Mouse (Mus musculus): ENCODE results near the gene Ddx54.

Ddx54 gene

GRCm38 (mm10) chr5:120647361-120647760, 34.8 kb downstream of the Ddx54 start:
- no peak for DNase-seq

DNA sequence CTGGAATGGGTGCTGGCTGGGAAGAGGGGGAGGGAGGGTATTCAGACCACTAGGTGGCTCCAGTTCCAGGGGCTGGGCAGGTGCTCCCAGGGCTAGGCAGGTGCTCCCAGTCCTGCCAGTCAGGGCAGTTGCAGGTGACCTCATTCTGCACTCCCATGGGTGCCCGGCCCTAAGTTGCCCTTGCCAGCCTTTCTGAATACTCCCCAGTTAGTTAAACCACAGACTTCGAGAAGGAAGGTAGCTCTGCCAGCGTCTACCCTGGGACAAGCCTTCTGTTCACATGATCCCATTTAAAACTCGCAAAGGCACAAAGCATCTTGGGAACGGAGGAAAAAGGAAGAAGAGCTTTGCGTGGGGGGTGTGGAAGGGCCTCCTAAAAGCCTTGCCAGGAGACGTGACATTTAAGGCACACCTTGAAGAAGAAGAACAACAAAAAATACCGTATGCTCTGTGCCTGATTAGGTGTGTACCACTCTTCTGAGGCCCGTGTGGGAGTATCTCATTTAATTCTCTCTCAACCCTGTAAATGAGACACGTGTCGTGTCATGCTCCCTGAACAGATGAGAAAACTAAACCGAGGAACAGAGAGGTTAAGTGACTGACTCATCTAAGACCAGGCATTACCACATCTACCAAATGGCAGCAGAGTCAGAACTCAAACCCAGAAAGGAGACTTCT, 35.4 kb downstream of the Ddx54 start:
- peak; percentile 40 for DNase-seq

GRCm38 (mm10) chr5:120648569-120649373, 36.2 kb downstream of the Ddx54 start, which contains the start of gene Rasal1:
TSS of gene Rasal1 (plus strand) at chr5:120648812.
- peak; percentile 72 to 80 for DNase-seq

DNA sequence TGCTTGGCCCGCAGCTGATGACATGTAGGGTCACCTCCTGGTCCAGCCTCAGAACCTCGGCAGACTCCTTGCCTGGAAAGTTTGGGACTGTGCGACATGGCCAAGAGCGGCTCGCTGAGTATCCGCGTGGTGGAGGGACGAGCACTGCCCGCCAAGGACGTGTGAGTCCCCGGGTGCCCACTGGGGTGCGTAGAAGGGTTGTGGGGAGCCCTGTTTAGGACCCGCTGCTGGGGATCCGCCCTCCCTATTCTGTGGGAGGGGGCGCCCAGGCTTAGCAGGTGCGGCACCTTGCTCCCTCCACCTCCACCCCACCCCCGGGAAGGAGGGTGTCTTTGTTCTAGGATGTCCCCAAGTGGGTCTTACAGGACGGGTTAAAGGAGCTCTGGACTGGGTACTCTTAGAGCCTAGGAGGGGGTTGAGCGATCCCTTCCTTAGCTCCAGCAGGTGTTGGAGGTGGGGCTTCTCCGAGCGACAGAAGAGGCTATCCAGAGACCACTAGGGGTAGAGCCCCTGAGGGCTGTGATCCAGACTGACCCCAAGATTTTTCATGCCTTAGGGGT, 36.9 kb downstream of the Ddx54 start:
- DNase-seq, result peak; percentile 38 to 50

- peak in 1 of 2 experiments; percentile 34 for DNase-seq
Measured at GRCm38 (mm10) chr5:120649938-120650337, 37.4 kb downstream of the Ddx54 start.

GRCm38 (mm10) chr5:120651230-120651629, 38.7 kb downstream of the Ddx54 start:
- no peak for DNase-seq

- peak; percentile 58 to 72 for DNase-seq
Measured at GRCm38 (mm10) chr5:120652915-120653701, 40.6 kb downstream of the Ddx54 start.

- peak; percentile 38 to 62 for DNase-seq
Measured at GRCm38 (mm10) chr5:120653873-120654272, 41.3 kb downstream of the Ddx54 start.

DNA sequence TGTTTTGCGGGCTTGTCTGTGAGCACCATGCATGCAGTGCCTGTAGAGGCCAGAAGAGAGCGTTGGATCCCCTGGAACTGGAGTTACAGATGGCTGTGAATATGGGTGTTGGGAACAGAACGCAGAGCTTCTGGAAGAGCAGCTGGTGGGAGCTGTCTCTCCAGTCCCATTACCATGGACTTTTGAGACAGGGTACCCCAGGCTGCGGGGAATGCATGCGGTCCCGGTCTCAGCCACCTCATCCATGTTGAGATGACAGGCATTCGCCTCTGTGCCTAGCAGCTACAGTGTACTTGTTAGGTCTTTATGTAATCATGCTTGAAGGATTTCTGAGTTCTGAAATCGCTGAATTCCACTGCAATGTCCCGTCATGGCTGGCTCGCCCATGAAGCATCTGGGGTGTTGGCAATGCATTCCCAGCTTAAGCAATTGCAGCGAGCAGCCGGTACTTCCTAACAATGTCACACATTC, 43.8 kb downstream of the Ddx54 start:
- DNase-seq, result no peak

GRCm38 (mm10) chr5:120660816-120661215, 48.3 kb downstream of the Ddx54 start:
- DNase-seq, result no peak

- DNase-seq, result peak in 1 of 2 experiments; percentile 44
Measured at GRCm38 (mm10) chr5:120664888-120665287, 52.3 kb downstream of the Ddx54 start.

DNA sequence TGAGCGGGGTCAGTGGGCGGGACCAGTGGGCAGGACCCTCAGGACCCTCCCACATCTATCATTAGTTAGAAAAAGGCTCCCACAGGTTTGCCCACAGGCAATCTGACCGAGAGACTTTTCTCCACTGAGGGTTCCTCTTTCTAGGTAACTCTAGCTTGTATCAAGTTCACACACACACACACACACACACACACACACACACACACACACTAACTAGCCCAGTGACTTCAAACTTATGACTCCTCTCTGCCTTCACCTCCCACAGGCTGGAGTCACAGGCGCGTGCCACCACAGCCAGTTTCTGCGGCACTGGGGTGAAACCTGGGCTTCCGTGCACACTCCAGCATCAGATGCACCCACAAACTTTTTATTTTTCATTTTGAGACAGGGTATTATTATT, 56.2 kb downstream of the Ddx54 start:
- DNase-seq, result no peak

GRCm38 (mm10) chr5:120670132-120670531, 57.6 kb downstream of the Ddx54 start:
- DNase-seq, result no peak

GRCm38 (mm10) chr5:120671865-120672264, 59.3 kb downstream of the Ddx54 start:
- DNase-seq, result no peak

DNA sequence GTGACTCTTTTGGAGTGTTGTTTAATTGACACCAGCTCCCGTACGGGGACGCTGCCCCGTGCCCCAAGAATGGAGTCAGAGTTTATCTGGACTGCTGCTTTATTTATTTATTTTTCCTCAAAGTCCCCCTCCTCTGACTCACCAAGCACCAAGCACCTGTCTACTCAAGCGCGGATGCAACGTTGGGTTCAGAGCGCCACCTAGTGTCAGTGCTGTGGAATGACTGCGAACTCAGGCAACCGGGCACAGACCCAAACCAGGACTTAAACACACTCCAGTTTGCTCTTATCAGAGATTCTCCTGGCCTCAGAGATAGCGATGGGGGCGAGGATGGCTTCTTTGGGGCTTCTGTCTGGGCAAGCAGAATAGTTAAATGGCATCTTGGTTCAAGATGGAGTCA, 61.1 kb downstream of the Ddx54 start:
- peak; percentile 81 to 86 for DNase-seq

- no peak for DNase-seq
Measured at GRCm38 (mm10) chr5:120674229-120675145, 61.9 kb downstream of the Ddx54 start.

DNA sequence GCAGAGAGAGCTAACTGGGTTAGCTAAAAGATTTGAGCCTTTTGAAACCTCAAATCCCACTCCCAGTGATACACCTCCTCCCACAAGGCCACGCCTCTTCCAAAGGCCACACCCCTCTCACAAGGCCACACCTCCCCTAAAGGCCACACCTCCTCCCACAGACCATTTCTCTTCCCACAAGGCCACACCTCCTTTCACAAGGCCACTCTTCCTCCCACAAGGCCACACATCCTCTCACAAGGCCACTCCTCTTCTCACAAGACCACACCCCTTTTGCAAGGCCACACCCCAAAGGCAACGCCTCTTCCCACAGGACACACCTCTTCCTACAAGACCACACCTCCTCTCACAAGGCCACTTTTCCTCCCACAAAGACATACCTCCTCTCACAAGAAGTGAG, 65.0 kb downstream of the Ddx54 start:
- no peak for DNase-seq

Measured in cerebellum, postnatal 25 days (tissue).